Mouse (Mus musculus) cerebellum, adult 2 months (tissue): ENCODE data around the gene Rgs16.

Experiments used
- CTCF ChIP-seq: fragments of 200-500 bp; IDR thresholded peaks from 2 replicates; pipeline ENCODE4 v1.5.1; 2011; ENCODE audit warnings: low read depth, mild to moderate bottlenecking, control low read depth, low read length, moderate library complexity, borderline replicate concordance; ENCODE audit not compliant: insufficient read depth
- POLR2A ChIP-seq: fragments of 200-500 bp; IDR thresholded peaks from 2 replicates; pipeline ENCODE4 v1.6.1; 2011; ENCODE audit warnings: low read length, control low read depth, borderline replicate concordance; ENCODE audit not compliant: insufficient read depth

DNA sequence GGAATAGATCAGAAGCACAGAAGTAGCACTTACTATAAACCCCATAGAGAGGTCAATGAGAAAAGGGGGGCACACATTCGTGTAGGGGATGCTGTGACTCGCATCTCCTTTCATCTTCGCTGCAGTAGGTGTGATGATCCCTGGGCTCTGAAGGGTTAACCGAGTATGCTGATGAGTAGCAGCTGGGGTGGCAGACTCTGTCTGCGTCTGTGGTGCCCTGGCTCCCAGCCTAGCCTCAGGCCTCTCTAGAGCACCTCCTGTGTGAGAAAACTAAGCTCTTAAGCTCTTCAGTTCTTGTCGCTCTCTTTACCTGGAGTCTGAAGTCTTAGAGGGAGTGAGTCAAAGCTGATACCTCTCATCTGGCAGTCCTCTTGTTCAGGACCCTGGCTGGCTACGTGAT lies 36.0 kb upstream of the Rgs16 start:
- no peak for TF ChIP-seq POLR2A
- TF ChIP-seq CTCF, result no peak
